Comparison of ENCODE assay signal across 7 mouse cellular contexts in the genomic region with DNA sequence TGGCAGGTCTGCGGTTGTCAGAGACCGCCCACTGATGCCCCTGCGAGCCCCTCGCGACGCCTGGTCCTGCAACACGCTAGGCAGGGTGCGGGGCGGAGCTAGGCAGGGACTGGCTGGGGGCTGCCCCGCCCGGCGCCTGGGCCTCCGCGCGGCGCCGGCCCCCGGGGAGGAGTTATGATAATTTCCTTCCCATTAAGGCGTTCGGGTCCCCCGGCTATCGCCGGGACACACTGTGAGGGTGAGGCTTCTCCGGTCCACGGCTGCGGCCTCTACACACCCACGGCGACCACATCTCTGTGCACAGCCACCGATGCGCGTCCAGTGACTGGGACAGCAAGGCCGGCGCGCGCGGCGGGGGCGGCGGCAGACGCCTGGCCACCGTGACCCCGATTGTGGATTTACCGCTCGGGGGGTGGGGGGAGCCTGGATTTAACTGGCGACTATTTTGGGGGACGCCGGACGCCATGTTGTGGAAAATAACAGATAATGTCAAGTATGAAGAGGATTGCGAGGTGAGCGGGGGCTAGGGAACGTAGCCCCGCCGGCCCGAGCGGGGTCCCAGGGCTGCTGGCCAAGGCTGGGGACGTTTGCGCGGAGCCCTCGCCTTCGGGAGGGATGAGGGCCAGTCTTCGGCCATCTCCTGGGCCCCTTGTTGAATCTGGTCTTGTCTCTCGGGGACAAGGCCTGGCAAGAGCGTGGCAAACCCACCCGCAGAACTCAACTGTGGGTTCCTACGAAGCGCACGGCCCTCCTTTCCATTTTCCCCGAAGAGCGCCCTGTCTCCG. TPM values are rescaled to one million over a fixed set of nuclear protein-coding genes. Genes with fewer than 3 reads are reported as not detected.
A peak's percentile ranks its signal among the peaks of the same experiment; 100 is the strongest.
DNase-seq lines count a peak whose midpoint lies in the region; ATAC-seq and TF ChIP-seq lines count a peak whose summit lies in the region.

Gene Tfap2c (plus strand): TSS at position 223 of the 785 bp plus-strand sequence.

- H3K4me2 ChIP-seq in midbrain, embryonic 13.5 days (replicated peaks), result peak within 1 kb of the TSS; percentile 51

- DNase-seq in R1 (ENCODE audit: low read depth, low spot score) (peak; percentile 77), adipocyte (ENCODE audit: low spot score) (no peak)
- DNase-seq in kidney, postnatal 36 days, result peak; percentile 20 to 51
- DNase-seq in left cerebral cortex, adult 8-10 months (ENCODE audit: low spot score in 2 of 2), result no peak

- peaks cover 32% of the 10 kb centered on the region for H3K36me3 ChIP-seq in E14TG2a.4 (ENCODE audit: insufficient read depth, low read length)
- no peaks in the 10 kb centered on the region for H3K36me3 ChIP-seq in midbrain, embryonic 13.5 days

- H3K9me3 ChIP-seq in E14TG2a.4 (ENCODE audit: low read length), result no peaks in the 10 kb centered on the region
- no peaks in the 10 kb centered on the region for H3K9me3 ChIP-seq in midbrain, embryonic 13.5 days

- peak within 1 kb of the TSS; percentile 88 for H3K4me3 ChIP-seq in E14TG2a.4 (replicated peaks; ENCODE audit: low read length)
- peak within 1 kb of the TSS; percentile 31 for H3K4me3 ChIP-seq in midbrain, embryonic 13.5 days (replicated peaks)

- under 1% methylated on average over 70 of the region's 70 CpGs for WGBS in midbrain, embryonic 13.5 days

- no peak within 1 kb of the TSS for H3K27ac ChIP-seq in midbrain, embryonic 13.5 days

- H3K4me1 ChIP-seq in E14TG2a.4 (replicated peaks; ENCODE audit: low read depth, low read length), result peaks cover 74% of the 10 kb centered on the region
- H3K4me1 ChIP-seq in midbrain, embryonic 13.5 days (replicated peaks), result peaks cover 49% of the 10 kb centered on the region

- ATAC-seq in granulocyte monocyte progenitor cell, adult 5-6 weeks (replicated peaks; ENCODE audit: poor library complexity, severe bottlenecking), result peak; percentile 31
- peak; percentile 41; the same call in 1 of the 2 replicates for ATAC-seq in midbrain, embryonic 13.5 days

- H3K27me3 ChIP-seq in E14TG2a.4 (ENCODE audit: insufficient read depth, low read length), result peaks cover 58% of the 10 kb centered on the region
- peaks cover 100% of the 10 kb centered on the region for H3K27me3 ChIP-seq in midbrain, embryonic 13.5 days

- TF ChIP-seq CTCF in E14TG2a.4 (conservative IDR thresholded peaks at IDR 0.05; ENCODE audit: low read length), result no peak

- peak within 1 kb of the TSS; percentile 19; the same call in 1 of the 2 replicates for H3K9ac ChIP-seq in midbrain, embryonic 13.5 days (replicated peaks)

RNA-seq across cellular contexts. Expression of gene Tfap2c, which starts in this region (rescaled TPM):
- total RNA-seq in granulocyte monocyte progenitor cell, adult 5-6 weeks (2014; fragmentation: Nextera tagmentation), result not detected in 2 replicates
- total RNA-seq in granulocyte monocyte progenitor cell, adult 5-6 weeks (2017), result not detected in 2 replicates
- 0.53 and 1.6 TPM in 2 replicates for polyA plus RNA-seq in midbrain, embryonic 13.5 days (2015; fragmentation: Nextera tagmentation; extraction: Ambion mirVana)
- total RNA-seq in left cerebral cortex, adult 8-10 months (2022), result under 1 TPM; 0.12 to 0.16 (median 0.13) TPM

Comparison
In these comparisons a context has a peak if more than half of its experiments do, and no peak if none do; other contexts are left out.
1. Peak in ATAC-seq in granulocyte monocyte progenitor cell, adult 5-6 weeks; RNA of the gene not detected or under 1 TPM.
2. DNase-seq: peak in R1 (single experiment) and kidney, postnatal 36 days (2 of 2); none in adipocyte (single experiment) and left cerebral cortex, adult 8-10 months (0 of 2).